Mouse (Mus musculus) heart, postnatal 0 days (tissue): ENCODE data around the gene Sugp2.

ENCODE experiments used
- CTCF ChIP-seq: IDR thresholded peaks from 2 replicates; pipeline ENCODE4 v1.5.1; 2016; ENCODE audit warnings: antibody characterized with exemption, control low read depth, low read depth
- EP300 ChIP-seq: IDR thresholded peaks from 2 replicates; pipeline ENCODE4 v1.6.1; 2016; ENCODE audit warnings: antibody characterized with exemption, low read depth

DNA sequence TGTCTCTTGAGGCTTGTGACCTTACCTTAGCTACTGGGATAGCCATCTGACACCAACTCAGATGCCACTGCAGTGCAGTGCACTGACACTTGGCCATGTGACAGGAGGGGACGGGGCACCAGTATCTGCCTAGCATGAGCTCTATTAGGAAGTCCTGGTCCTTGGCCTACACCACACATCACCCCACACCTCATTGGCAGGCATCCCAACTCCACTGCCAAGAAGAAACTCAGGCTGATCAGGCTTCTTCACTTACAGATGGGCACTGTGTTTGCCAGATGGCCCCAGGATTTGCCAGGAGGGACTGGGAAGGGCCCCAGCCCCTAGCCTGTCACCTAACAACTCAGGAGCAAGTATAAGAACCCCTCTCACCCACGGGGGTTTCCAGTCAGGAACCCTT lies 79.4 kb downstream of the Sugp2 start:
- TF ChIP-seq CTCF (no peak), EP300 (no peak)
